Comparison of ENCODE assay signal across 8 mouse cellular contexts in genomic region chr8:111299363-111299820, GRCm38 (mm10). TPM values are rescaled to one million over a fixed set of nuclear protein-coding genes. Genes with fewer than 3 reads are reported as not detected.
A peak's percentile ranks its signal among the peaks of the same experiment; 100 is the strongest.
DNase-seq lines count a peak whose midpoint lies in the region; ATAC-seq and TF ChIP-seq lines count a peak whose summit lies in the region.

No protein-coding gene starts in this region.

- no peaks in the 10 kb centered on the region for H3K4me1 ChIP-seq in hindbrain, postnatal 0 days (ENCODE audit: insufficient read depth, low read length)

- no peak for ATAC-seq in hindbrain, postnatal 0 days
- ATAC-seq in megakaryocyte-erythroid progenitor cell, adult 5-6 weeks (replicated peaks; ENCODE audit: low FRiP score, low TSS enrichment, poor library complexity, severe bottlenecking), result peak; percentile 51

- peak overlapping the region; percentile 76 for H3K27ac ChIP-seq in hindbrain, postnatal 0 days

- H3K27me3 ChIP-seq in hindbrain, postnatal 0 days (ENCODE audit: insufficient read depth, low read length), result no peaks in the 10 kb centered on the region

- DNase-seq in T-cell, adult 2 months (ENCODE audit: low spot score), result peak; percentile 66
- DNase-seq in cerebellum, adult 9-11 months, result peak; percentile 55
- peak; percentile 23 for DNase-seq in gastrocnemius, adult 18-20 months (ENCODE audit: low spot score)
- peak; percentile 34 for DNase-seq in hindbrain, postnatal 0 days (ENCODE audit: low spot score)
- DNase-seq in left cerebral cortex, postnatal 25 days (ENCODE audit: low spot score in 2 of 2), result peak; percentile 7 to 11
- DNase-seq in right cerebral cortex, postnatal 25 days, result peak; percentile 9
- peak; percentile 41 to 62 for DNase-seq in urinary bladder, postnatal 4 days (ENCODE audit: low spot score in 2 of 2)

- peak overlapping the region; percentile 84 for H3K9ac ChIP-seq in hindbrain, postnatal 0 days (replicated peaks; ENCODE audit: low read length)

- no peak for TF ChIP-seq CTCF in hindbrain, postnatal 0 days (IDR thresholded peaks at IDR 0.05; ENCODE audit: low read depth)

- no peaks in the 10 kb centered on the region for H3K9me3 ChIP-seq in hindbrain, postnatal 0 days (ENCODE audit: low read length)

- WGBS in hindbrain, postnatal 0 days, result under 1% methylated on average over 28 of the region's 28 CpGs

- H3K4me3 ChIP-seq in hindbrain, postnatal 0 days (ENCODE audit: low read length), result peak overlapping the region; percentile 98

- H3K36me3 ChIP-seq in hindbrain, postnatal 0 days (ENCODE audit: insufficient read depth, low read length), result no peaks in the 10 kb centered on the region

- intact Hi-C loops in left cerebral cortex, postnatal 25 days (cut with DNase I), result loop anchor here (5.0 kb wide), 1 partner anchor 42 kb away; the partner anchor contains the start of gene Glg1

- H3K4me2 ChIP-seq in hindbrain, postnatal 0 days (ENCODE audit: low read depth, low read length), result peak overlapping the region; percentile 75

RNA-seq across cellular contexts. Expression of gene Rfwd3, which starts 0.6 kb away (rescaled TPM):
- total RNA-seq in gastrocnemius, adult 18-20 months (2021), result 1 to 10 TPM; 3.5 to 4.2 TPM
- 21.6 and 26.6 TPM in 2 replicates for total RNA-seq in hindbrain, postnatal 0 days (2014; rRNA removed)
- polyA plus RNA-seq in hindbrain, postnatal 0 days (2015; fragmentation: Nextera tagmentation; extraction: Ambion mirVana), result 14.8 and 15.4 TPM in 2 replicates
- total RNA-seq in left cerebral cortex, postnatal 25 days (2021), result 10 to 100 TPM; 19.8 to 21.4 TPM
- 74.5 and 75.6 TPM in 2 replicates for total RNA-seq in megakaryocyte-erythroid progenitor cell, adult 5-6 weeks (2014; fragmentation: Nextera tagmentation)
- total RNA-seq in megakaryocyte-erythroid progenitor cell, adult 5-6 weeks (2017), result 51.3 and 63.6 TPM in 2 replicates

RNA-seq across cellular contexts. Expression of gene Mlkl, which starts 38.6 kb away (rescaled TPM):
- total RNA-seq in gastrocnemius, adult 18-20 months (2021), result under 1 TPM; 0.53 to 0.93 TPM
- 0.63 TPM in 1 of 2 replicates, not detected in the other for total RNA-seq in hindbrain, postnatal 0 days (2014; rRNA removed)
- polyA plus RNA-seq in hindbrain, postnatal 0 days (2015; fragmentation: Nextera tagmentation; extraction: Ambion mirVana), result 0.60 and 0.63 TPM in 2 replicates
- total RNA-seq in left cerebral cortex, postnatal 25 days (2021), result under 1 TPM; 0.30 to 0.41 TPM
- total RNA-seq in megakaryocyte-erythroid progenitor cell, adult 5-6 weeks (2014; fragmentation: Nextera tagmentation), result 6.6 and 20.9 TPM in 2 replicates
- 13.6 and 31.6 TPM in 2 replicates for total RNA-seq in megakaryocyte-erythroid progenitor cell, adult 5-6 weeks (2017)

RNA-seq across cellular contexts. Expression of gene Glg1, which starts 40.4 kb away (rescaled TPM):
- 10 to 100 TPM; 30.5 to 35.0 TPM for total RNA-seq in gastrocnemius, adult 18-20 months (2021)
- total RNA-seq in hindbrain, postnatal 0 days (2014; rRNA removed), result 37.4 and 42.7 TPM in 2 replicates
- 50.1 and 53.8 TPM in 2 replicates for polyA plus RNA-seq in hindbrain, postnatal 0 days (2015; fragmentation: Nextera tagmentation; extraction: Ambion mirVana)
- 100 to 1,000 TPM; 149 to 151 TPM for total RNA-seq in left cerebral cortex, postnatal 25 days (2021)
- total RNA-seq in megakaryocyte-erythroid progenitor cell, adult 5-6 weeks (2014; fragmentation: Nextera tagmentation), result 24.8 and 39.2 TPM in 2 replicates
- total RNA-seq in megakaryocyte-erythroid progenitor cell, adult 5-6 weeks (2017), result 42.1 and 43.2 TPM in 2 replicates

Comparison
In these comparisons a context has a peak if more than half of its experiments do, and no peak if none do; other contexts are left out.
1. DNase-seq: peak in every context shown above with its lines; median percentile 66 in T-cell, adult 2 months; 55 in cerebellum, adult 9-11 months; 52 in urinary bladder, postnatal 4 days; 34 in hindbrain, postnatal 0 days; 23 in gastrocnemius, adult 18-20 months; 9 in left cerebral cortex, postnatal 25 days; 9 in right cerebral cortex, postnatal 25 days.